Mouse (Mus musculus) T-helper 17 cell (primary cell): ENCODE measurements around the gene Dock9.
"Not testable (repeated sequence)": the region's sequence is repeated elsewhere in the genome, so short reads cannot be mapped to it uniquely, and the experiment has no call there.

Experiments used
- in situ Hi-C, 2 experiments: fragments of 300-600 bp; cut with MboI, MseI; formaldehyde crosslinking; loops; 1 replicate in 1 of 2; 2 replicates in 1 of 2; pipeline ENCODE4 v1.15.1; 2025; ENCODE audit warnings: high pct_unique_total_duplicates in 2 of 2

Gene Dock9

GRCm38 (mm10) chr14:121623996-121624542 lies 173.6 kb downstream of the Dock9 start:
- in situ Hi-C loops: not testable (repeated sequence)

- in situ Hi-C loops: no loop called here
Observed at GRCm38 (mm10) chr14:121621806-121622205, 175.8 kb downstream of the Dock9 start.

GRCm38 (mm10) chr14:121620567-121620966 lies 177.1 kb downstream of the Dock9 start:
- in situ Hi-C loops: no loop called here

- in situ Hi-C loops: no loop called here
Observed at GRCm38 (mm10) chr14:121620157-121620556, 177.5 kb downstream of the Dock9 start.

GRCm38 (mm10) chr14:121617645-121618390 lies 179.8 kb downstream of the Dock9 start:
- in situ Hi-C loops: no loop called here

- in situ Hi-C loops: no loop called here
Observed at GRCm38 (mm10) chr14:121615431-121615830, 182.2 kb downstream of the Dock9 start.

GRCm38 (mm10) chr14:121614461-121615170 lies 183.0 kb downstream of the Dock9 start:
- in situ Hi-C loops: no loop called here

- in situ Hi-C loops: no loop called here
Observed at GRCm38 (mm10) chr14:121613490-121613889, 184.1 kb downstream of the Dock9 start.

- in situ Hi-C loops: no loop called here
Observed at GRCm38 (mm10) chr14:121612926-121613325, 184.7 kb downstream of the Dock9 start.

- in situ Hi-C loops: no loop called here
Observed at GRCm38 (mm10) chr14:121611533-121611932, 186.1 kb downstream of the Dock9 start.

GRCm38 (mm10) chr14:121611098-121611497 lies 186.5 kb downstream of the Dock9 start:
- in situ Hi-C loops: no loop called here

GRCm38 (mm10) chr14:121608522-121608921 lies 189.1 kb downstream of the Dock9 start:
- in situ Hi-C loops: no loop called here

GRCm38 (mm10) chr14:121606433-121606832 lies 191.2 kb downstream of the Dock9 start:
- in situ Hi-C loops: no loop called here

- in situ Hi-C loops: no loop called here
Observed at GRCm38 (mm10) chr14:121605260-121605659, 192.4 kb downstream of the Dock9 start.

GRCm38 (mm10) chr14:121604565-121604964 lies 193.1 kb downstream of the Dock9 start:
- in situ Hi-C loops: no loop called here

GRCm38 (mm10) chr14:121602610-121603009 lies 195.0 kb downstream of the Dock9 start:
- in situ Hi-C loops: no loop called here

GRCm38 (mm10) chr14:121600538-121600937 lies 197.1 kb downstream of the Dock9 start:
- in situ Hi-C loops: no loop called here

- in situ Hi-C loops: no loop called here
Observed at GRCm38 (mm10) chr14:121597073-121597472, 200.6 kb downstream of the Dock9 start.

GRCm38 (mm10) chr14:121596631-121597030 lies 201.0 kb downstream of the Dock9 start:
- in situ Hi-C loops: no loop called here

- in situ Hi-C loops: no loop called here
Observed at GRCm38 (mm10) chr14:121594684-121595083, 203.0 kb downstream of the Dock9 start.

GRCm38 (mm10) chr14:121593313-121593929 lies 204.2 kb downstream of the Dock9 start:
- in situ Hi-C loops: no loop called here

GRCm38 (mm10) chr14:121592890-121593289 lies 204.7 kb downstream of the Dock9 start:
- in situ Hi-C loops: no loop called here
